Mouse (Mus musculus): ENCODE data around the gene Parg.

DNA sequence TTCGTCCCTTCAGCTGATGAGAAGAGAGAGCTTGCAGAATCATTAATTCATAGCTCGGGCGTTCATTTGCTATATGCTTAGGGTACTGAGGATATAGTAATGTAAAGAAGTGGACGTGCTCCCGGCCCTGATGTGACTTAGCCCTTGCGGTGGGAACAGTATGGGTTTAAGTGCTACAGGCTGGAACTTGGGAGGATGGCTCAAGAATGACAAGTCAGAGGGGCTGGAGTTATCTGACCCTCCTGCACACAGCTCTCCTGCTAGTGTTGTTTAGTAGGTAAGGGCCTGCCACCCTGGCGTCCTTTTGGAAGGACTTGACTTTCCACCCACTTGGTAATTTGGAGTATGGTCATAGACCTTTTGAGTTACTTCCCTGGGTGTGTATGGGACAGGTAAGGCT is 41.2 kb upstream of the Parg start:
- TF ChIP-seq UBTF (IDR thresholded peaks at IDR 0.05; ENCODE audit: low read depth, low read length) (no peak), CTCF (conservative IDR thresholded peaks at IDR 0.05 in 1 of 2, IDR thresholded peaks at IDR 0.05 in 1 of 2; ENCODE audit: low read depth in 2 of 2, low read length in 2 of 2) (no peak), USF1 (IDR thresholded peaks at IDR 0.05; ENCODE audit: low read depth, low read length) (no peak), RAD21 (IDR thresholded peaks at IDR 0.05; ENCODE audit: low read depth, low read length) (no peak), ELF1 (IDR thresholded peaks at IDR 0.05; ENCODE audit: low read depth, low read length) (no peak), TBP (conservative IDR thresholded peaks at IDR 0.05; ENCODE audit: low read depth, low read length) (no peak)
